Mouse (Mus musculus): ENCODE measurements around the gene Rtn3.

Gene Rtn3

GRCm38 (mm10) chr19:7456803-7457202, 26.3 kb downstream of the Rtn3 start:
- ChIA-PET POLR2A (interaction anchor here in 1 of 4 experiments (1.1 to 1.4 kb wide), 2 partner anchors 11 to 33 kb away, joined by 3 read pairs; no protein-coding TSS in a partner anchor), CTCF (interaction anchor here in 2 of 4 experiments (0.9 to 1.1 kb wide), 2 partner anchors 20 to 161 kb away, joined by 3 to 4 read pairs; no protein-coding TSS in a partner anchor)

GRCm38 (mm10) chr19:7445596-7445995, 37.5 kb downstream of the Rtn3 start:
- ChIA-PET POLR2A (interaction anchor here in 1 of 4 experiments (0.6 to 1.6 kb wide), 3 partner anchors 9 to 149 kb away, joined by 3 to 8 read pairs (median 3); no protein-coding TSS in a partner anchor), CTCF (interaction anchor here in 2 of 4 experiments (0.7 to 1.5 kb wide), 2 partner anchors 9 kb away, joined by 3 read pairs; no protein-coding TSS in a partner anchor)

GRCm38 (mm10) chr19:7445105-7445504, 38.0 kb downstream of the Rtn3 start:
- CTCF ChIA-PET, result no interaction called here
- POLR2A ChIA-PET, result interaction anchor here in 2 of 4 experiments (0.6 to 0.9 kb wide), 2 partner anchors 28 to 72 kb away, joined by 3 to 4 read pairs; partner anchors contain the start of gene 2700081O15Rik (in 1 of the 2)

GRCm38 (mm10) chr19:7441493-7441892, 41.6 kb downstream of the Rtn3 start:
- ChIA-PET POLR2A (interaction anchor here (0.6 to 4.2 kb wide), 20 partner anchors 10 to 401 kb away, joined by 3 to 12 read pairs (median 4); partner anchors contain the start of genes 2700081O15Rik (in 1 of the 4), Atl3 (in 1 of the 4), Lgals12 (in 1 of the 4) and Otub1 (in 1 of the 4)), CTCF (interaction anchor here (0.6 to 2.1 kb wide), 29 partner anchors 8 to 384 kb away, joined by 3 to 14 read pairs (median 3); partner anchors contain the start of genes 2700081O15Rik (in 2 of the 4), Atl3 (in 1 of the 4) and Rtn3 (in 1 of the 4))

DNA sequence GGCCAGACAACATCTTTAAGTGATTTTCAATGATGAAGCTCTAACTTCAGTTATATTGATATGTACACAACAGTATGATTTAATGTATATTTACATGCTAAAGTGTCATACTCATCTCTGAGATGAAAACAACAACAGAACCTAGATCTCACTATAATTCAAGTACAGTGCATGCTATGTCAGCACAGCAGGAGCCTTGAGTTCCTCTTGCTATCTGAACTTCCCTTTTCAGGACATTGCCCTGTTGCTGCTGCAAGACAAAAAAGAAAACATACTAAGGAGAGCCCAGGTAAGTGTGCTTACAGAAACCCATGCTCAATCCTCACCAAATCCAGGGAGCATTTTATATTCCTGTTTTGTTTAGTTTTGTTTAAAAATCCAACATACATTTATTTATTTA, 44.8 kb downstream of the Rtn3 start:
- CTCF ChIA-PET, result interaction anchor here in 2 of 4 experiments (0.6 to 0.7 kb wide), 2 partner anchors 85 to 571 kb away, joined by 3 read pairs; no protein-coding TSS in a partner anchor

GRCm38 (mm10) chr19:7436061-7436970, 46.8 kb downstream of the Rtn3 start:
- POLR2A ChIA-PET, result interaction anchor here (0.5 to 1.7 kb wide), 21 partner anchors 9 to 448 kb away, joined by 3 to 11 read pairs (median 4); partner anchors contain the start of genes 2700081O15Rik (in 1 of the 4), Cox8a (in 1 of the 4), Mark2 (in 1 of the 4) and Stip1 (in 1 of the 4)
- CTCF ChIA-PET, result interaction anchor here (0.5 to 1.6 kb wide), 34 partner anchors 8 to 1247 kb away, joined by 3 to 14 read pairs (median 3); partner anchors contain the start of genes 2700081O15Rik (in 2 of the 4), Bad (in 2 of the 4) and Gpr137 (in 1 of the 4)

More for the DNA sequence above, 44.8 kb downstream of the Rtn3 start:
- POLR2A ChIA-PET, result interaction anchor here in 1 of 4 experiments (4.2 kb wide), 1 partner anchor 16 kb away, joined by 12 read pairs; no protein-coding TSS in a partner anchor

GRCm38 (mm10) chr19:7434887-7435286, 48.2 kb downstream of the Rtn3 start:
- POLR2A ChIA-PET, result interaction anchor here in 2 of 4 experiments (0.7 to 2.9 kb wide), 5 partner anchors 9 to 30 kb away, joined by 3 to 15 read pairs (median 4); partner anchors contain the start of gene 2700081O15Rik (in 1 of the 2)
- CTCF ChIA-PET, result interaction anchor here in 1 of 4 experiments (0.6 kb wide), 1 partner anchor 200 kb away, joined by 3 read pairs; no protein-coding TSS in a partner anchor

GRCm38 (mm10) chr19:7425398-7425775, 57.7 kb downstream of the Rtn3 start:
- POLR2A ChIA-PET, result interaction anchor here in 2 of 4 experiments (0.7 to 1.5 kb wide), 5 partner anchors 9 to 160 kb away, joined by 3 to 4 read pairs (median 3); no protein-coding TSS in a partner anchor
- CTCF ChIA-PET, result no interaction called here

GRCm38 (mm10) chr19:7424590-7425397, 58.3 kb downstream of the Rtn3 start:
- ChIA-PET CTCF (interaction anchor here in 2 of 4 experiments (0.6 to 1.1 kb wide), 2 partner anchors 12 to 145 kb away, joined by 3 to 4 read pairs; no protein-coding TSS in a partner anchor), POLR2A (interaction anchor here in 3 of 4 experiments (0.6 to 1.5 kb wide), 13 partner anchors 9 to 183 kb away, joined by 3 to 5 read pairs (median 3); partner anchors contain the start of gene Naa40 (in 1 of the 3))

DNA sequence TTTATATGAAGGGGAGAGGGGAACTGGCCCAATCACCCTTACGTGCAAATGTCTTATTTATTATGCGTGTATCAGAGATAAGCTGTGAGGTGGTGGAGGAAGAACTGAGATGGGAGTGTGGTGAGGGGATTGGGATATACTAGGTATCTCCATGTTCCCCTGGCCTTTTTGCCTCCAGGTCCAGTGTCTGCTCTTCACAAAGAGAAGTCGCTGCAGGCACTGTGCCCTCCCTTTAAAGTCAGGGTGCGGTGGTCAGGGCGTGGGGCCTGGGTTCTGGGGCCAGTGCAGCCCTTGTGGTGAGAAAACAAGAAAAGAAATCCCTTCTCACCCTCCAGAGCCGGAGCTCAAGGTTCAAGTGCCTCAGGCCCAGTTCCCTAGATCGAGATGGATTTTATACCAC, 59.0 kb downstream of the Rtn3 start:
- CTCF ChIA-PET, result interaction anchor here in 2 of 4 experiments (0.6 to 1.1 kb wide), 2 partner anchors 12 to 145 kb away, joined by 3 to 4 read pairs; no protein-coding TSS in a partner anchor
- POLR2A ChIA-PET, result interaction anchor here in 2 of 4 experiments (0.6 to 1.5 kb wide), 12 partner anchors 10 to 183 kb away, joined by 3 to 5 read pairs (median 3); partner anchors contain the start of gene Naa40 (in 1 of the 2)

DNA sequence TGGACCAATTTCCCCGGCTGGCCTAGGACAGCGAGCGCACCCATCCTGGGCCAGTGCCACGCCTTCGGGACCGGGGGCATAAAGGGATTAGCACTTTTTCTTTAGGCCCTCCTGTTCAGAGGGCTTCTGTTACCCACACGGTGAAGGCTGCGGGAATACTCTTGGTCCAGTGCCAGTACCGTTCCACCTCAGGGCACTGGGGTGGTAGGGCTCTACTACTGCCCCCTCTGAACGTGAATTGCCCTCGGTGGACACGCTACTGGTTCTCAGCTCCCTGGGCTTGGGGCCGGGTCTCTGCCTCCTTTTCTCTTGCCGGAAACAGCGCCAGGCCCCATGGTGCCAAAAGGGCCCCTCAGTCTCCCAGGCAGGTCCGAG, 59.4 kb downstream of the Rtn3 start:
- ChIA-PET CTCF (interaction anchor here in 1 of 4 experiments (2.0 kb wide), 1 partner anchor 13 kb away, joined by 7 read pairs; no protein-coding TSS in a partner anchor), POLR2A (interaction anchor here in 3 of 4 experiments (0.8 to 1.5 kb wide), 9 partner anchors 10 to 177 kb away, joined by 3 to 5 read pairs (median 3); no protein-coding TSS in a partner anchor)

GRCm38 (mm10) chr19:7423028-7423655, 59.9 kb downstream of the Rtn3 start:
- ChIA-PET CTCF (interaction anchor here in 2 of 4 experiments (0.8 to 2.0 kb wide), 3 partner anchors 13 to 159 kb away, joined by 3 to 7 read pairs (median 3); no protein-coding TSS in a partner anchor), POLR2A (interaction anchor here in 3 of 4 experiments (0.6 to 2.0 kb wide), 11 partner anchors 8 to 205 kb away, joined by 3 to 12 read pairs (median 4); partner anchors contain the start of genes Atl3 (in 1 of the 3), Cox8a (in 1 of the 3) and Rtn3 (in 1 of the 3))

DNA sequence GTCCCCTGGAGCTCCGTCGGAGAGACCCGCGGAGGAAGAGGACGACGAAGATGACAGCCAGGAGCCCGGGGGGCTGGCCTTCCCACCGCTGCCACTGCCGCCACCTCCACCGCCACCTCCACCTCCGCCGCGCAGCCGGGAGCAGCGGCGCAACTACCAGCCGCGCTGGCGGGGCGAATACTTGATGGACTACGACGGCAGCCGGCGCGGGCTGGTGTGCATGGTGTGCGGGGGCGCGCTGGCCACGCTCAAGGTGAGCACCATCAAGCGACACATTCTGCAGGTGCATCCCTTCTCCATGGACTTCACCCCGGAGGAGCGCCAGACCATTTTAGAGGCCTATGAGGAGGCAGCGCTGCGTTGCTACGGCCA, 60.4 kb downstream of the Rtn3 start:
- ChIA-PET CTCF (interaction anchor here in 2 of 4 experiments (0.8 to 2.0 kb wide), 4 partner anchors 14 to 159 kb away, joined by 3 to 7 read pairs (median 3); no protein-coding TSS in a partner anchor), POLR2A (interaction anchor here in 3 of 4 experiments (0.6 to 2.0 kb wide), 22 partner anchors 8 to 383 kb away, joined by 3 to 12 read pairs (median 4); partner anchors contain the start of genes Atl3 (in 1 of the 3), Cox8a (in 1 of the 3), Rtn3 (in 1 of the 3) and Stip1 (in 1 of the 3))

DNA sequence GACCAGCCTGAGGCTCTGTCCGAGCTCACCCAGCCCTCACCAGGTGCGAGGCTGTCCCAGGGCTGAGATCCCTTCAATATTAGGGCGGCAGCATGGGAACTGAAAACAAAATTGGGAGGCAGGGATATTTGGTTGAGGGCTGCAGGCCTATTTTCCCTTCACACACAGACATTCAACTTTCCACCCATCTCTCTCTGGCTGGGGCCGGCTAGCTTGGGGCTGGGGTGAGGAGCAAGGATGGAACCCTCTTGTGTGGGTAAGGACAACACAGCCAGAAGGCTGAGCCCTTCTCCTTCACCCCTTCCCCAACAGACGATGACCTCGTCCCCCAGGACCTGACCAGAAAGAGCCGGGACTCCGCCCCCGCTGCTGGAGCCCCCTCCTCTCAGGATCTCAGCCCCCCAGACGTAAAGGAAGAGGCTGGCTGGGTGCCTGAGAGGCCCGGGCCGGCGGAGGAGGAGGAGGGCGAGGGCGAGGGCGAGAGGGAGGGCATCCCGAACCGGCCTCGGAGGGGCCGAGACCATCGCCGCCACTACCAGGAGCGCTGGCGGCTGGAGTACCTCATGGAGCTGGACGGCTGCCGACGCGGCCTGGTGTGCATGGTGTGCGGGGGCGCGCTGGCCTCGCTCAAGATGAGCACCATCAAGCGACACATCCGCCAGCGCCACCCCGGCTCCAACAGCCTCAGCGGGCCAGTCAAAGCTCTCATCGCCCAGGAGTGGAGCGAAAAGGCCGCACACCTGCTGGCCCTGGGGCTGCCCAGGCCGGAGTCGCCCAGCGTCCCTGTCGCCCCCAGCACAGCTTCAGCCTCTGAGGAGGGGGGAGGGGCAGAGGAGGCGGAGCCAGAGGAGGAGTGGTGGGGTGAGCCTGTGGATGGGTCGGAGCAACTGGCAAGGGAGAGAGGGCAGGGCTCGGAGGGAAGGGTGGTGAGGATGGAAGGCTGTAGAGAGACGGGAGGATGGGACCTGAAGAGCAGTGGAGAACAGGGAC, 61.2 kb downstream of the Rtn3 start:
- ChIA-PET POLR2A (interaction anchor here in 3 of 4 experiments (0.5 to 2.0 kb wide), 29 partner anchors 9 to 1443 kb away, joined by 3 to 12 read pairs (median 3); partner anchors contain the start of genes Cox8a (in 2 of the 3), Rtn3 (in 2 of the 3), Atl3 (in 1 of the 3) and Mark2 (in 1 of the 3)), CTCF (interaction anchor here in 2 of 4 experiments (0.8 to 2.0 kb wide), 4 partner anchors 15 to 158 kb away, joined by 3 to 7 read pairs (median 3); no protein-coding TSS in a partner anchor)
